Mouse (Mus musculus) MEL (cell line): ENCODE measurements around the gene Ddn.

Experiments
- CHD1 ChIP-seq: IDR thresholded peaks from 2 replicates; pipeline ENCODE4 v1.6.1; 2012; ENCODE audit warnings: low read depth, mild to moderate bottlenecking, inconsistent platforms, low read length, improper control_type of control experiment
- CHD2 ChIP-seq: IDR thresholded peaks from 2 replicates; pipeline ENCODE4 v1.6.1; 2011; ENCODE audit warnings: low read length, improper control_type of control experiment
- CTCF ChIP-seq, 3 experiments: IDR thresholded peaks in 2 of 3; conservative IDR thresholded peaks in 1 of 3; 2 replicates each; pipeline ENCODE4 v1.5.1; 2011 to 2012; ENCODE audit warnings: low read length in 3 of 3, low read depth in 2 of 3, mild to moderate bottlenecking in 2 of 3, improper control_type of control experiment in 1 of 3, inconsistent platforms in 1 of 3, mixed read lengths in 1 of 3, moderate library complexity in 1 of 3; ENCODE audit not compliant: control insufficient read depth in 1 of 3, insufficient read depth in 1 of 3, poor library complexity in 1 of 3, severe bottlenecking in 1 of 3
- JUND ChIP-seq: IDR thresholded peaks from 2 replicates; pipeline ENCODE4 v1.6.1; 2011; ENCODE audit warnings: low read depth, mild to moderate bottlenecking, improper control_type of control experiment, low read length
- MXI1 ChIP-seq: IDR thresholded peaks from 2 replicates; pipeline ENCODE4 v1.6.1; 2011; ENCODE audit warnings: mild to moderate bottlenecking, low read depth, low read length, improper control_type of control experiment
- NRF1 ChIP-seq: IDR thresholded peaks from 2 replicates; pipeline ENCODE4 v1.6.1; 2014; ENCODE audit warnings: low read depth, mild to moderate bottlenecking, inconsistent platforms, low read length, improper control_type of control experiment, moderate library complexity; ENCODE audit not compliant: poor library complexity, insufficient read depth, severe bottlenecking
- POLR2A ChIP-seq, 2 experiments: IDR thresholded peaks; 2 replicates each; pipeline ENCODE4 v1.6.1; 2011 to 2012; ENCODE audit warnings: low read length in 2 of 2, mild to moderate bottlenecking in 2 of 2, control low read depth in 1 of 2, improper control_type of control experiment in 1 of 2, low read depth in 1 of 2, moderate library complexity in 1 of 2; ENCODE audit not compliant: control insufficient read depth in 1 of 2, insufficient read depth in 1 of 2, poor library complexity in 1 of 2
- POLR2AphosphoS5 ChIP-seq: IDR thresholded peaks from 2 replicates; pipeline ENCODE4 v1.6.1; 2012; ENCODE audit warnings: low read depth, borderline replicate concordance, mild to moderate bottlenecking, inconsistent platforms, low read length, moderate library complexity, mixed read lengths
- ZKSCAN1 ChIP-seq: IDR thresholded peaks from 2 replicates; pipeline ENCODE4 v1.6.1; 2012; ENCODE audit warnings: low read depth, mild to moderate bottlenecking, inconsistent platforms, low read length, improper control_type of control experiment, moderate library complexity
- ZMIZ1 ChIP-seq: IDR thresholded peaks from 2 replicates; pipeline ENCODE4 v1.6.1; 2012; ENCODE audit warnings: low read depth, mild to moderate bottlenecking, inconsistent platforms, low read length, improper control_type of control experiment, moderate library complexity

DNA sequence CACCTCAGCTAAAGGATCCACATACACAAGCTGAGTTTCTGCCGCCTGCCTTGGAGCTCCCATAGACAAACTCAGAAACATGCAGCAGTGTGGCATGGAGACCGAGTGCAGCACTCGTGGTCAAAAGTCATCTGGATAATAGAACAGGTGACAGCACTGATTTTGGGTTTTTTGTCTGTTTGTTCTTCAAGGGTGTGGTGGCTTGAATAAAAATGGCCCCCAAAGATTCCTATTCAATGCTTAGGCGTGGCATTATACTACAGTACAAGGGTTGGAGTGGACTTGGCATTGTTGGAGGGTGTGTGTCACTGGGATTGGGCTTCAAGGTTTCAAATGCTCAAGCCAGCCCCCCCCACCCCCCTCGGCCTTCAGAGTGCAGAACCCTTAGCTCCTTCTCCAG lies 12.9 kb upstream of the Ddn start:
- TF ChIP-seq MXI1 = no peak
- TF ChIP-seq CTCF (IDR thresholded peaks at IDR 0.05 in 2 of 3, conservative IDR thresholded peaks at IDR 0.05 in 1 of 3; ENCODE audit: control insufficient read depth in 1 of 3, insufficient read depth in 1 of 3, low read depth in 2 of 3, low read length in 3 of 3, poor library complexity in 1 of 3, severe bottlenecking in 1 of 3) = no peak
- no peak for TF ChIP-seq CHD2
- no peak for TF ChIP-seq NRF1
- no peak for TF ChIP-seq POLR2AphosphoS5
- no peak for TF ChIP-seq JUND
- TF ChIP-seq CHD1 = no peak
- TF ChIP-seq POLR2A (IDR thresholded peaks at IDR 0.05; ENCODE audit: control insufficient read depth in 1 of 2, insufficient read depth in 1 of 2, low read depth in 1 of 2, low read length in 2 of 2, poor library complexity in 1 of 2) = no peak
- TF ChIP-seq ZMIZ1 = no peak
- TF ChIP-seq ZKSCAN1 = no peak
